Mouse (Mus musculus): ENCODE results near the gene Zik1.

The Zik1 gene

DNA sequence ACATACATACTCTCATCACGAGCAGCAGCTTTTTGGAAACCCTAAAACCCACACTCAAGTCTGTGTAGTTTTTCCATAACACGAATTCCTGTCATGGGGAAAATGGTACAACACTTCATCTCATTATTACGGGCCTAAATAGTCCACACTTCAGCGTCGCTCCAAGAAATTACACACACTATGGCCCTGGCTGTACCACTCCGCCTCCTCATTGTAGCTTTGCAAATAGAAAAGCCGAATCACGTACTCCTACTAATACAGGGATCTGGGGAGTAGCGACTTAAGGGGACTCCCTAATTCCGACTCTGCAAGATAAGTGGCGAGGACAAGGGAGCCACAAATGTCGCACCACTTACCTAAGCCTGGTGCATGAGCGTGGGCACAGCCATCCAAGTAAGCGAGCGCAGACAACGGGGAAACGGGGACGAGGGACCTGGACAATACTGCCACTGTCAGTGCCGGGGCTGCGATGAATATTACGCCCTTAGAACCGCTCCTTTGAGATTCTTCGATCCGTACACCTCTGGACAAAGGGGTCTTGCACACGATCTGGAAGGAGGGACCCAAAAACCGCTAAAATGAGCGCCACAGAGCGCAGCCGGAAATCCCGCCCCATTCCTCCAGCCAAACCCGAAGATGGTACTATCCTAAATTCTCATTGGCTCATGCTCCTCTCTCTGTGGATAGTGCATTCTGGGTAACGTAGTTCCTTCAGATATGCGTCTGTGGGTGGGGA lies at the start of gene Zik1:
Zik1 (minus strand) TSS at position 609 of the 736 bp plus-strand sequence.
- DNase-seq (ENCODE audit: low spot score), result no peak

GRCm38 (mm10) chr7:10495578-10495977 lies 384 bp upstream of the Zik1 start:
- DNase-seq (ENCODE audit: low spot score), result no peak

- DNase-seq (ENCODE audit: low spot score), result no peak
Measured at GRCm38 (mm10) chr7:10480588-10481233, 14.5 kb downstream of the Zik1 start.

GRCm38 (mm10) chr7:10479813-10480212 lies 15.4 kb downstream of the Zik1 start:
- DNase-seq (ENCODE audit: low spot score), result no peak

DNA sequence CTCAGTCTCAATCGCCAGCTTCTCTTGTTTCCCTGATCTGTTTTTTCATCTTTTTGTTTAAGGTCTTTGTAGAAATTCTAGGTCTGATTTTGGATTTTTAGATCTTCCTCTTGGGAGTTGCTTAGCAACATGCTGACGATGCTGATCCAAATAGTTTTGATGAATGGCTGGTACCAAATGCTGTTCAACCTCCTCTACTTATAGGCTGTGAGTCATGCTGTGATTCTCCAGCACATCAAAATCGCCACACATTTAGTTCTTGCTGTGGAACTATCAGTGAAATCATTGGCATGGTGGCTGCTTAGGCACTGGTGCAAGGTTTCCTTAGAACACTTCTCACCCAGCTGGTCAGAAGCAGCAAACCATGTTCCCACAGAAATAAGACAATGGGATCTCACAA lies 37.0 kb downstream of the Zik1 start:
- DNase-seq (ENCODE audit: low spot score), result no peak

- DNase-seq (ENCODE audit: low spot score), result no peak
Measured at GRCm38 (mm10) chr7:10443031-10443430, 52.2 kb downstream of the Zik1 start, which contains the start of gene Vmn1r67. Gene Vmn1r67, plus strand, starts transcription at chr7:10443331.

Data from urinary bladder, postnatal 10 days (tissue).